Mouse (Mus musculus) cortical plate, adult 2 months (tissue): Measurements from ENCODE around the gene Gm17174.
"Not testable (repeated sequence)": the region's sequence is repeated elsewhere in the genome, so short reads cannot be mapped to it uniquely, and the experiment has no call there.

Experiments
- CTCF ChIP-seq: fragments of 200-500 bp; IDR thresholded peaks from 2 replicates; pipeline ENCODE4 v1.5.1; 2011; ENCODE audit warnings: mild to moderate bottlenecking, control low read depth, low read length; ENCODE audit not compliant: insufficient read depth; ENCODE audit errors: extremely low read depth
- POLR2A ChIP-seq: fragments of 200-500 bp; IDR thresholded peaks from 2 replicates; pipeline ENCODE4 v1.6.1; 2011; ENCODE audit warnings: mild to moderate bottlenecking, low read length, control low read depth; ENCODE audit not compliant: insufficient read depth; ENCODE audit errors: extremely low read depth

GRCm38 (mm10) chr14:51635566-51635965, 43.6 kb upstream of the Gm17174 start, which contains the start of gene Gm4181:
- TF ChIP-seq POLR2A, CTCF: not testable (repeated sequence)
